Mouse (Mus musculus): ENCODE measurements around the gene Ddx58.
A peak's percentile ranks its signal among the peaks of the same experiment; 100 is the strongest.

DNA sequence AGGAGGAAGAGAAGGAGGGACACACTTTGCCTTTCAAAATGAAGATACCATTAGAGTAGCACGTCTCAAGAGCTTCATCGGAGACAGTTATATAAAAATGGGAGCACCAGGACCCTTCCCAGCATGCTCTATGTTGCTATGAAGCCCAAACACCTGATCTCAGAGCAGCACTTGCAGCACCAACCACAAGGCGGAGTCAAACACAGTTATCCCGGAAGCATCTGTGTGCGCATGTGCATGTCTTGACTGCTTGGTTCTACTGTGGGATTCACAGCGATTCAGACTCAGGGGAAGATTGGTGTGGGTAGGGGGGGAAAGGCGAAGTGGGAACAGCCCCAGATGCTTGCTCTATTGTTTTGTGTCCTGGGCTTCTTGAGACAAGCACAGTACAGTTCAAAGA lies 21.2 kb downstream of the Ddx58 start:
- TF ChIP-seq POLR2A (IDR thresholded peaks at IDR 0.05; ENCODE audit: insufficient read depth, low read length): peak; percentile 39
- peak; percentile 61 for TF ChIP-seq CTCF (IDR thresholded peaks at IDR 0.05; ENCODE audit: low read depth, low read length)

Measured in ES-Bruce4 (cell line).